Mouse (Mus musculus): ENCODE measurements at regions not wholly inside any gene's neighbourhood (a gene's known extent, or its start where the extent isn't known, plus 50 kb on each side); places are given as distances from the start of the nearest gene placed in this dataset.
A peak's percentile ranks its signal among the peaks of the same experiment; 100 is the strongest.

- no peak for DNase-seq (ENCODE audit: low spot score in 2 of 2)
Measured at GRCm38 (mm10) chr9:60931290-60931689, 136.9 kb downstream of the Uaca start.

- no peak for DNase-seq (ENCODE audit: low spot score in 2 of 2)
Measured at GRCm38 (mm10) chr9:60936937-60937336, 142.6 kb downstream of the Uaca start.

GRCm38 (mm10) chr9:60939858-60940804 lies 145.8 kb downstream of the Uaca start:
- DNase-seq (ENCODE audit: low spot score in 2 of 2), result peak; percentile 61 to 62

- DNase-seq (ENCODE audit: low spot score in 2 of 2), result no peak
Measured at GRCm38 (mm10) chr9:60947363-60947762, 153.0 kb downstream of the Uaca start.

- DNase-seq (ENCODE audit: low spot score in 2 of 2), result no peak
Measured at GRCm38 (mm10) chr9:60948531-60949070, 154.3 kb downstream of the Uaca start.

GRCm38 (mm10) chr9:60950161-60950560 lies 155.8 kb downstream of the Uaca start:
- DNase-seq (ENCODE audit: low spot score in 2 of 2), result no peak

- no peak for DNase-seq (ENCODE audit: low spot score in 2 of 2)
Measured at GRCm38 (mm10) chr9:60951071-60951561, 156.8 kb downstream of the Uaca start.

- DNase-seq (ENCODE audit: low spot score in 2 of 2), result no peak
Measured at GRCm38 (mm10) chr9:60957438-60957837, 163.1 kb downstream of the Uaca start.

- DNase-seq (ENCODE audit: low spot score in 2 of 2), result no peak
Measured at GRCm38 (mm10) chr9:60959537-60959936, 165.2 kb downstream of the Uaca start.

- no peak for DNase-seq (ENCODE audit: low spot score in 2 of 2)
Measured at GRCm38 (mm10) chr9:60962086-60962485, 167.7 kb downstream of the Uaca start.

GRCm38 (mm10) chr9:60965641-60966040 lies 171.3 kb downstream of the Uaca start:
- DNase-seq (ENCODE audit: low spot score in 2 of 2), result no peak

GRCm38 (mm10) chr9:60968281-60969031 lies 174.1 kb downstream of the Uaca start:
- DNase-seq (ENCODE audit: low spot score in 2 of 2), result no peak

GRCm38 (mm10) chr9:60972201-60972910 lies 178.0 kb downstream of the Uaca start:
- DNase-seq (ENCODE audit: low spot score in 2 of 2), result no peak

- no peak for DNase-seq (ENCODE audit: low spot score in 2 of 2)
Measured at GRCm38 (mm10) chr9:60974546-60974945, 180.2 kb downstream of the Uaca start.

GRCm38 (mm10) chr9:60982383-60983085 lies 188.2 kb downstream of the Uaca start:
- peak in 1 of 2 experiments; percentile 18 for DNase-seq (ENCODE audit: low spot score in 2 of 2)

GRCm38 (mm10) chr9:60983246-60983645 lies 188.9 kb downstream of the Uaca start:
- DNase-seq (ENCODE audit: low spot score in 2 of 2), result no peak

GRCm38 (mm10) chr9:60988113-60988512 lies 193.8 kb downstream of the Uaca start:
- no peak for DNase-seq (ENCODE audit: low spot score in 2 of 2)

- no peak for DNase-seq (ENCODE audit: low spot score in 2 of 2)
Measured at GRCm38 (mm10) chr9:60989670-60990391, 195.5 kb downstream of the Uaca start.

GRCm38 (mm10) chr9:60991509-60991908 lies 197.2 kb downstream of the Uaca start:
- DNase-seq (ENCODE audit: low spot score in 2 of 2), result no peak

GRCm38 (mm10) chr9:60993661-60994060 lies 199.3 kb downstream of the Uaca start:
- no peak for DNase-seq (ENCODE audit: low spot score in 2 of 2)

Data from urinary bladder, adult 18-20 months (tissue).